Mouse (Mus musculus) liver (tissue): ENCODE results near the gene Atrip.

Experiments
- DNase-seq: peaks from one replicate; pipeline ENCODE4 v3.0.0-alpha.2; 2020; ENCODE audit warnings: mixed read lengths

Gene Atrip

GRCm38 (mm10) chr9:109056916-109057315, 17.0 kb downstream of the Atrip start:
- DNase-seq = no peak

DNA sequence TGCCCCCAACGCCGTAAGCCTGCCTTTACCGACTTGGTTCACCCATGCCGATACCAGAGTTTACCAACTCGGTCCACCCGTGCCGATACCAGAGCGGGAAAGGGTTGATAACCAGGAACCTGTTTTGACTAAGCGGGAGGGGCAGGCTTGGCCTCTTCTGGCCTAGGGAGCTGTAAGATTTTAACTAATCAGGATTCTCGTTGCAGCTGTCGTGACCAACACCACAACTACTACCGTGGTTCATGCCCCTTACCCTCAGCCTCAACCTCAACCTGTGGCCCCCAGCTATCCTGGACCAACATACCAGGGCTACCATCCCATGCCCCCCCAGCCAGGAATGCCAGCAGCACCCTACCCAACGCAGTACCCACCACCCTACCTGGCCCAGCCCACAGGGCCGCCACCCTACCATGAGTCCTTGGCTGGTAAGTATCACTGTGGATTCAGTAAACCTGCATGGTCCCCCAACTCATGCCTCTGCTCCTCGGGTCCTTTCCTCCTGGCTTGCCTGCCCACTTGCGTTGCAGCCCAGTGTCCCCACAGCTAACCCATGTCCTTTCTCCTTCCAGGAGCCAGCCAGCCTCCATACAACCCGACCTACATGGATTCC, 17.7 kb downstream of the Atrip start:
- no peak for DNase-seq

GRCm38 (mm10) chr9:109055271-109056030, 18.5 kb downstream of the Atrip start:
- no peak for DNase-seq

GRCm38 (mm10) chr9:109054712-109055111, 19.2 kb downstream of the Atrip start:
- DNase-seq = peak; percentile 66

DNA sequence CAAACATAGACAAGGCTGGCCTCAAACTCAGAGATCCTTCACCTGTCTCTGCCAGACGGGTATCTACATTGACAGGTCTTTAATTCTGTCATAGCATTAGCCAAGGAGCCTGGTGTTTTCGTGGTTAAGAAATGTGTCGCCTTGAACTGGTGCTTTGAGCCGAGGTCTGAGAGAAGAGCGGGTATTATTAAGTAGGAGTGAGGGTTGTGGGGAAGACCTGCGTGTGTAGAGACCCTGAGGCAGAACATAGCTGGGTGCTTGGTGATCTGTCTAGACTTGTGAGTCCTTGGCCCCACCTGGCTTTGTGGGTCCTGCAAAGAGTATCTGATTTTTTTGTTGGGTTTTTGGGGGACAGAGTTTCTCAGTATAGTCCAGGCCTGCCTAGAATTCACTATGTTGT, 20.1 kb downstream of the Atrip start:
- no peak for DNase-seq

DNA sequence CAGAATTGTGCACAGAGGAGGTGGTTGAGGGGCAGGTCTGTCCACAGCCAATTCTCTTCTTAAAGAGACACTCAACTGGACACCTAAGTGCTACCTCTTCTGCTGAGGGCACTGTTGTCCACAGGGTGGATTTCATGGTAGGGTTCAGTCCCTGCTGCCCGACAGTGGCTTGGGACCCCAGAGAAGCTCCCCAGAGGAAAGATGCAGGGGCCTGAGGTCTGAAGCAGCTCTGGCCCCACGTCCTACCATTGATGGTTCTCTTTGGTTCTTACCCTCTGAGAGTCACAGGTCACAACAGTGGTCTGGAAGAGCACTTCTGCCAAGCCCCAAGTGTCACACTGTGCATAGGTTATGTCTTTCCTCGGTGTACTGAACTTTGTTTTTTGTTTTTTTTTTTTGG, 20.6 kb downstream of the Atrip start:
- DNase-seq = no peak

- DNase-seq = no peak
These were observed 21.2 kb downstream of the Atrip start for GRCm38 (mm10) chr9:109052490-109053260.

GRCm38 (mm10) chr9:109051651-109052489, 22.1 kb downstream of the Atrip start:
- no peak for DNase-seq

DNA sequence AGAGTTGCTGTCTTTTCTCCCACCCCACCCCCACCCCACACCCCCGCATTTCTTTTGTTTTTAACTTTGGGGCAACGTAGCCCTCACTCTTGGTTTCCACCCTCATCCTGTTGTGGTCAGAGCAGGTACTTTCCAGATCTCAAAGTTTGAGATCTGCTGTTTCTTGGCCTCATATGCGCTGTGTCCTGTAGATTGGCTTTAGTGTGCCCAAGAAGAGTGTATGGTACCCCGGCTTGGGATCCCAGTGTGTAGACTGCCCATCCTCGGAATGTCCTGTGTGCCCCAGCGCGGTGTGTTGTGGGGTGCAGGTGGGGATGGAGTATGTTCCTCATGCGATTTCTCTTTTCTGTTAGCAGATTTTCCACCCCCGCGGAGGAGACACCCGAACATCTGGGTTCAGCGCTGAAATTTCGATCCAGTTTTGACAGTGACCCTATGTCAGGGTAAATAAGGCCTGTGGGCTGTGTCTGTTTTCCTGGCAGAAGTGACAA, 22.9 kb downstream of the Atrip start:
- DNase-seq = no peak

DNA sequence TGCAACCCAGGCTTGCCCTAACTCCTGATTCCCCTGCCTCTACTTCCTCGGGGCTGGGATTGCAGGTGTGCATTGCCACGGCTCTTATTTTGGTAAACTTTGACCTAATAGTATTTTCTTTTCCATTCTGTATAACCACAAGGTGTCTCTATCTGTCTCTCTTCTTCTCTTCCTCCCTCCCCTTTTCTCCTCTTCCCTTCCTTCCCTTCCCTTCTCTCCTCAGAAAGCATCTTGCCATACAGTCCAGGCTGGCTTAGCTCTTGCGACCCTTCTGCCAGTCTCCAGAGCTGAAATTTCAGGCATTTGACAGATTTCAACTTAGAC, 23.3 kb downstream of the Atrip start:
- DNase-seq = no peak

DNA sequence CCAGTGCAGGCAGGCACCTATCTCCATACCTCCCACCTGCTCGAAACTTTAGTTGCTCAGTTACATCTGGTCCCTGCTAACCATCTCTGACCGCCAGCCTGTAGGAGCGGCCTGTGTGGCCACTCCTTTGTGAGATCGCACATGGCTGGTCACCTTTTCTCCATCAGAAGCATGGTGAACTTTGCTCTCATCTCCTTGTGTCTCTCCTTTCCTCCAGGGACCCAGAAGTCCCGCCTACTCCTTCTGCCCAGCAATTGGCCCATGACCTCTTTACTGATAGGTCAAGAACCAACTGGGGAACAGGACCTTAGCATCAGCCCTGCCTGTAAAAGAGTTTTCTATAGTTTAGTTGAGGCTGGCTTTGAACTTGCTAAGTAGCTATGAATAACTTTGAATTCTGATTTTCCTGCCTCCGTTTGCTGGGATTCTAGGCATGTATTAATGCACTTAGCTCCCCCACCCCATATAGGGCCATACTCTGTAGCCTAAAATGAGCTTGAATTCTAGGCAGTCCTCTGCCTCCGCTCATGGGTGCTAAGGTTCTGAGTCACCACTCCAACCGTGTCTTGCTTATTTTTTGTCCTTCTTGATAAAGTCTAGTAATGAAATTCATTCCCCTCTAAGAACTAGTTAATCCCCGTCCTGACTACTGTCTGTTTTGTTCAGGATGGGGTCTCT, 23.8 kb downstream of the Atrip start:
- no peak for DNase-seq

DNA sequence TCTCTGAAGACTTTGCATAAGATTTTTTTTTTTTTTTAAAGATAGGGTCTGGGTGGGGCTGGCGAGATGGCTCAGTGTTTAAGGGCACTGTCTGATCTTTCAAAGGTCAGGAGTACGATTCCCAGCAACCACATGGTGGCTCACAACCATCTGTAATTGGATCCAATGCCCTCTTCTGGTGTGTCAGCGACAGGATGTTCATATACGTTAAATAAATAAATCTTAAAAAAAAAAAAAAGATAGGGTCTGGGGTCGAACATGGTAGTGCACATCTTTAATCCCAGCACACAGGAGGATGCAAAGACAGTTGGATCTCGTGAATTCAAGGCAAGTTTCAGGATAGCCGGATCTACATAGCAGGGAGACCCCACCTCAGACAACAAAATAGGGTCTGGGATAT, 24.6 kb downstream of the Atrip start:
- no peak for DNase-seq

GRCm38 (mm10) chr9:109046306-109046705, 27.6 kb downstream of the Atrip start:
- DNase-seq = peak; percentile 68

DNA sequence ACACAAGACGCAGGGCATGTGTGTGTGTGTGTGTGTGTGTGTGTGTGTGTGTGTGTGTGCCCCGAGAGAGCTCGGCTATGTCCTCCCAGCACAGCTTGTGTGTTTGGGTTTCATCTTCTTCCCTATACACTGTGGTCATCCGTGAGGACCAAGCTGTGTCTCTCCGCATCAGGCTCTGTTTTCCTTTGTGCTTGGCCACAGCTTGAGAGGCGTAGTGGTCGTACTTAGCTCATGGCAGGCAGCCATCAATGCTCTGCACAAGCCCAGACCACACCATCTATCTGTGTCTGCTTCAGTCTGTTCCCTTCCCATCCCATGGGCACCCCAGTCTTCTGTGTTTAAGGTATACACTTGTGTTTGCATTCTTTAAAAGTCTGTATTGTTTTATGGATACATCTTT, 32.6 kb downstream of the Atrip start:
- no peak for DNase-seq

- DNase-seq = no peak
These were observed 33.0 kb downstream of the Atrip start for GRCm38 (mm10) chr9:109040906-109041305.

GRCm38 (mm10) chr9:109040216-109040615, 33.7 kb downstream of the Atrip start:
- DNase-seq = no peak

DNA sequence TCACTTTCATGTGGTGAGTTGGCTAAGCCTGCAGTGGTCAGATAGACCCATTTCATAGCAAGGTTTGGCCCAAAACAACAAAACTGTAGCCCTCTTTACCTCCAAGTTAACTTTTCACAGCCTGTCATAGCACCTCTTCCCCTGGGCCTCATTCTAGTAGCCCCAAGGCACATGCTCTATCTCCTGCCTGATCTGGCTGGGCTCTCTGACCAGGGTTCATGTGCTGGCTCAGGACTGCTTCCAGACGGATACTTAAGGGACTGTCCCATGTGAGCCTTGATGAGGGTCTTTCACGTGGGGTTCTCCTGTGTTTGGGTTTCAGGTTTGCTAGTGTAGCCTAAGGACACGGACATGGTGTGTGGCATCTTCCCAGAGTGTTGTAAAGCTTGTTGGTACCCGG, 34.2 kb downstream of the Atrip start:
- DNase-seq = no peak

GRCm38 (mm10) chr9:109038901-109039364, 35.0 kb downstream of the Atrip start:
- no peak for DNase-seq

DNA sequence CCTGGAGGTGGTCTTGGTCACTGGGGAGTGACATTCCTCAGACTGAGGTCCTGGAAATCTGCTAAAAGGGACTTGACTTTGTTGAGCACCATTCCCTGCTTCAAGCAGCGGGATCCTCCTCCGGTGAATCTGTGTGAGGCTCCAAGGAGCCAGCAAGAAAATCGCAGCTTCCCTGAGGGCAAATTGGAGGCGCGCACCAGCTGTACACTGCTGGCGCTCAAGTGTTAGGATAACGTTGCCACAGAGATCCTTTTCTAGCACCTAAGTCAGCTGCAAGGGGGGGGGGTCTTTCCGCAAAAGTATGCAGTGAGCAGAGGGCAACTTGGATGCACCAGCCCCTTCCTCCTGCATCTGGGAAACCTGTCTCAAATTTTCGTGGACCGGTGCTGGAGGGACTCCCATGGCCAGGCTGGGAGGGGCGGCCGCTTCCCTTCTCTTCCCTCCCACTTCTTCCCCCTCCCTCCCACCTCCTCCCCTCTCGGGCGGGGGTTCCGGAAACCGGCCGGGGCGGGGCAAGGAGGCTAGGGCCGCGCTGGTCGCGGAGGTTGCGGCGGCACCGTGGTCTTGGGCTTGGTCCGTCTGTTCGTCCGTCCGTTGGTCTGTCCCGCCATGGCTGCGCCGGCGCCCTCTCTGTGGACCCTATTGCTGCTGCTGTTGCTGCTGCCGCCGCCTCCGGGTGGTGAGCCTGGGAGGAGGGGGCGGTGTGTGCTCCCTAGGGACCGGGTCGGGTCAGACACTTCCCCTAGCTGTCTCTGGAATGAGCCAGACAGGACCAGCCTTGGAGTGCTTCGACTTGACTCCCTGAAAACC, 35.6 kb downstream of the Atrip start, which contains the start of gene Shisa5:
Shisa5 (plus strand) TSS at position 480 of the 810 bp plus-strand sequence.
- DNase-seq = peak; percentile 71

GRCm38 (mm10) chr9:109032435-109032834, 41.5 kb downstream of the Atrip start:
- DNase-seq = no peak

DNA sequence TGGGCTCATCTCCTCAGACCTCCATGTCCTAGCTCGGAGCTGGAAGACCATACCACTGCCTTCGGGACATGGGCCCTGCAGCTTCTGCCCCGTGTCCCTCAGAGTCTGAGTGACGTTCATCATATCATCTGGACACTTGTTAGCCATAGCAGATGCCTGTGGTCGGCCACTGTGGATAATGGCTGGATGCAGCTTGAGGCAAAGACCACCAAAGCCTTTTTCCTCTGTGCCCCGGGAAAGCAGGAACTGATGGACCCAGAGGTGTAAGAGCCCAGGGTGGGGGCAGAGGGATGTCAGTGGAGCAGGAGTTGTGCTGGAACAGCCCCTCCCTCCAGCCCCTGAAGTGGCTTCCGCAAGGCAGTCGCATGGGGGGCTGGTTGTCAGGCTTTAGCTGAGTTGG, 42.2 kb downstream of the Atrip start:
- no peak for DNase-seq
